Mouse (Mus musculus): ENCODE measurements around the gene Slc38a4. TPM values are rescaled to one million over a fixed set of nuclear protein-coding genes. Genes with fewer than 3 reads are reported as not detected.

Gene Slc38a4
- polyA plus RNA-seq (2014; fragmentation: Illumina TruSeq; extraction: RNeasy Lipid Tissue Mini Kit (QIAGEN cat#74804); ENCODE audit: low read depth, low replicate concordance), result 15.5 TPM

DNA sequence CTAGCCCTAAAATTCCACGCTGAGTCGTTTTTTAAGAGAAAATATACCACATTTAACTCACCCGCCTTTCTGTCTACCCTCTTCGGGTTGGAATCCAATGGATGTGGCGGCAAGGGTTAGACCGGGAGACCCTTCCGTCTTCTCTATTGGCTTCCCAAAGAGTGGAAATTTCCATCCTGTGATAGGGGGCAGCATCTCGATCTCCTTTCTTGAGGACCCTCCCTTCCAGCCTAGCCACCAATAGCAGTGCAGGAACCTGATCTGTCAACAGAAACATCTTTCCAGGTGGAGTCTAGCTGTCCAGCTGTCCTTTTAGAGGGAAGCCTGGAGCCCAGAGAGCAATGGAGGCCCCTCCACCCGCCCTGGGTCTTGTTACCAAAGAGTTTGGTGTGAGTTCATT lies at the start of gene Slc38a4:
Slc38a4 (minus strand) TSS at position 163 of the 400 bp plus-strand sequence.

Other genes with a start within 250 kb of the Slc38a4 start
- 30.0 TPM for gene Pced1b, start 191.2 kb upstream of the Slc38a4 start, polyA plus RNA-seq (2014; fragmentation: Illumina TruSeq; extraction: RNeasy Lipid Tissue Mini Kit (QIAGEN cat#74804); ENCODE audit: low read depth, low replicate concordance)
- 18.2 TPM for gene Amigo2, start 191.3 kb upstream of the Slc38a4 start, polyA plus RNA-seq (2014; fragmentation: Illumina TruSeq; extraction: RNeasy Lipid Tissue Mini Kit (QIAGEN cat#74804); ENCODE audit: low read depth, low replicate concordance)

Data from adipose tissue, adult 10 weeks (tissue).